Mouse (Mus musculus) olfactory bulb, adult 2 months (tissue): ENCODE data around the gene Bpi.

Experiments
- CTCF ChIP-seq: fragments of 200-500 bp; IDR thresholded peaks from 2 replicates; pipeline ENCODE4 v1.5.1; 2012; ENCODE audit warnings: low read depth, mild to moderate bottlenecking, low read length, moderate library complexity; ENCODE audit not compliant: insufficient read depth
- POLR2A ChIP-seq: fragments of 200-500 bp; IDR thresholded peaks from 2 replicates; pipeline ENCODE4 v1.6.1; 2012; ENCODE audit warnings: mild to moderate bottlenecking, low read depth, low read length, moderate library complexity; ENCODE audit not compliant: insufficient read depth

DNA sequence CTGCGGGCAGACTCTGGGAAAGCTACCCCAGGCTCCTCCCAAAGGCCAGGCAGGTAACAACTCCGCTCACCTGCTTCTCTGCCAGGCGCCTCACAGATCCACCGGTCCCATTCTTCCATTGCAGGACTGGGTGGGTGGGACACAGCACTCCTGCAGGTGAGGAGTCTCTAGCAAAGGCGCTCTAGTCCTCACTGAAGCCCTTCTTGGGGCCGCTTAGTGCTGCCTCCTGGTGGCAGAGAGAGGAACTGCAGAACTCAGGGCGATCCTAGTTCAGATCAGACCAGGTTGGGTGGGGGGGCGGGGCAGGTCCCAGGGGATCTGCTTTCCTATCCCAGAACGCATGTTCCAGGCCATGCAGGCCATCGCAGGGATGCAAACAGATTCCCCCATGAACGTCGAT, 887 bp downstream of the Bpi start:
- TF ChIP-seq CTCF = peak; percentile 69; the same call in 1 of the 2 replicates
- TF ChIP-seq POLR2A = no peak
